Comparison of ENCODE assay signal across 31 mouse cellular contexts in genomic region chr11:67172439-67172838, GRCm38 (mm10). TPM values are rescaled to one million over a fixed set of nuclear protein-coding genes. Genes with fewer than 3 reads are reported as not detected.
"Had no signal": no experiment of that assay in that cellular context is flagged by ENCODE, and none has a peak within 500 bp of the region (broad histone marks: within the 10 kb centered on the region; RNA-seq: fewer than 3 reads in every experiment).

No protein-coding gene starts in this region.

- H3K4me2 ChIP-seq: embryonic facial prominence, embryonic 12.5 days; embryonic facial prominence, embryonic 13.5 days; embryonic facial prominence, embryonic 15.5 days; forebrain, embryonic 12.5 days; forebrain, embryonic 13.5 days; forebrain, embryonic 15.5 days; heart, embryonic 11.5 days; heart, embryonic 12.5 days; heart, embryonic 13.5 days had no signal

- H3K36me3 ChIP-seq: embryonic facial prominence, embryonic 10.5 days; embryonic facial prominence, embryonic 12.5 days; embryonic facial prominence, embryonic 13.5 days; embryonic facial prominence, embryonic 15.5 days; forebrain, embryonic 10.5 days; forebrain, embryonic 12.5 days; forebrain, embryonic 15.5 days; heart, embryonic 10.5 days; heart, embryonic 12.5 days; heart, embryonic 13.5 days had no signal

- H3K27me3 ChIP-seq: embryonic facial prominence, embryonic 12.5 days; embryonic facial prominence, embryonic 13.5 days; embryonic facial prominence, embryonic 15.5 days; forebrain, embryonic 12.5 days; forebrain, embryonic 13.5 days; forebrain, embryonic 15.5 days; heart, embryonic 12.5 days; heart, embryonic 13.5 days had no signal

- H3K9ac ChIP-seq: embryonic facial prominence, embryonic 12.5 days; embryonic facial prominence, embryonic 13.5 days; embryonic facial prominence, embryonic 15.5 days; forebrain, embryonic 12.5 days; forebrain, embryonic 13.5 days; forebrain, embryonic 15.5 days; forebrain, postnatal 0 days; heart, embryonic 12.5 days; heart, embryonic 13.5 days had no signal

- H3K27ac ChIP-seq: embryonic facial prominence, embryonic 10.5 days; embryonic facial prominence, embryonic 12.5 days; embryonic facial prominence, embryonic 13.5 days; embryonic facial prominence, embryonic 15.5 days; forebrain, embryonic 10.5 days; forebrain, embryonic 12.5 days; forebrain, embryonic 13.5 days; forebrain, embryonic 15.5 days; heart, adult 2 months; heart, embryonic 10.5 days; heart, embryonic 13.5 days had no signal

- H3K4me3 ChIP-seq: embryonic facial prominence, embryonic 10.5 days; embryonic facial prominence, embryonic 12.5 days; embryonic facial prominence, embryonic 13.5 days; embryonic facial prominence, embryonic 15.5 days; erythroblast, embryonic 14.5 days; forebrain, embryonic 10.5 days; forebrain, embryonic 12.5 days; forebrain, embryonic 13.5 days; forebrain, embryonic 15.5 days; heart, adult 2 months; heart, embryonic 10.5 days; heart, embryonic 12.5 days; heart, embryonic 13.5 days had no signal

- H3K9me3 ChIP-seq: embryonic facial prominence, embryonic 10.5 days; embryonic facial prominence, embryonic 12.5 days; embryonic facial prominence, embryonic 13.5 days; embryonic facial prominence, embryonic 15.5 days; forebrain, embryonic 10.5 days; forebrain, embryonic 12.5 days; forebrain, embryonic 13.5 days; forebrain, embryonic 15.5 days; heart, embryonic 10.5 days; heart, embryonic 12.5 days; heart, embryonic 13.5 days had no signal

- H3K4me1 ChIP-seq: embryonic facial prominence, embryonic 12.5 days; embryonic facial prominence, embryonic 13.5 days; embryonic facial prominence, embryonic 15.5 days; forebrain, embryonic 12.5 days; forebrain, embryonic 13.5 days; forebrain, embryonic 15.5 days; heart, embryonic 12.5 days had no signal

- DNase-seq: cerebellum, adult 9-10 months; cerebellum, adult 9-11 months; cerebellum, postnatal 10 days; cerebellum, postnatal 14 days; cerebellum, postnatal 25 days; cerebellum, postnatal 36 days; embryo, embryonic 11 days; forebrain, postnatal 0 days; gastrocnemius, postnatal 10 days; gastrocnemius, postnatal 25 days; gastrocnemius, postnatal 36 days; heart, adult 18-20 months; heart, adult 2 months had no signal

RNA-seq across cellular contexts. Expression of gene Myh2, which starts 1.6 kb away (rescaled TPM):
- total RNA-seq: common myeloid progenitor, adult 5-6 weeks; granulocyte monocyte progenitor cell, adult 5-6 weeks; heart, adult 18-20 months; heart, adult 2 months had no signal
- polyA plus RNA-seq: embryonic facial prominence, embryonic 11.5 days; erythroblast, embryonic 14.5 days; forebrain, embryonic 10.5 days; forebrain, embryonic 11.5 days; forebrain, embryonic 13.5 days; forebrain, embryonic 15.5 days; heart, adult 2 months; heart, embryonic 10.5 days; heart, embryonic 11.5 days; heart, embryonic 12.5 days; heart, embryonic 13.5 days had no signal

RNA-seq across cellular contexts. Expression of gene Myh1, which starts 27.4 kb away (rescaled TPM):
- total RNA-seq: common myeloid progenitor, adult 5-6 weeks; granulocyte monocyte progenitor cell, adult 5-6 weeks; heart, adult 18-20 months; heart, adult 2 months had no signal
- polyA plus RNA-seq: embryonic facial prominence, embryonic 10.5 days; erythroblast, embryonic 14.5 days; forebrain, embryonic 10.5 days; forebrain, embryonic 11.5 days; forebrain, embryonic 12.5 days; forebrain, embryonic 16.5 days; heart, adult 2 months had no signal
